Mouse (Mus musculus) thymus, adult 2 months (tissue): ENCODE data around the gene Gm20696. TPM values are rescaled to one million over a fixed set of nuclear protein-coding genes. Genes with fewer than 3 reads are reported as not detected.

Experiments used
- DNase-seq: peaks from one replicate; pipeline ENCODE4 v3.0.0; 2021
- H3K27ac ChIP-seq: fragments of 200-500 bp; 2 replicates; pipeline ENCODE4 v1.5.1; 2012; ENCODE audit warnings: low read length, control low read depth; ENCODE audit not compliant: control insufficient read depth, insufficient read depth
- H3K27me3 ChIP-seq: fragments of 200-500 bp; 2 replicates; pipeline ENCODE4 v1.6.1; 2012; ENCODE audit warnings: mild to moderate bottlenecking, low read length, moderate library complexity, mixed read lengths; ENCODE audit not compliant: control insufficient read depth, insufficient read depth
- H3K36me3 ChIP-seq: fragments of 200-500 bp; 2 replicates; pipeline ENCODE4 v1.6.1; 2012; ENCODE audit warnings: mild to moderate bottlenecking, low read length, moderate library complexity; ENCODE audit not compliant: control insufficient read depth, insufficient read depth
- H3K4me1 ChIP-seq: fragments of 200-500 bp; replicated peaks from 2 replicates; pipeline ENCODE4 v1.6.1; 2012; ENCODE audit warnings: low read length; ENCODE audit not compliant: control insufficient read depth, insufficient read depth
- H3K4me3 ChIP-seq: fragments of 200-500 bp; 2 replicates; pipeline ENCODE4 v1.5.1; 2012; ENCODE audit warnings: mild to moderate bottlenecking, low read length, control low read depth, moderate library complexity; ENCODE audit not compliant: control insufficient read depth, insufficient read depth
- CTCF ChIP-seq: fragments of 200-500 bp; IDR thresholded peaks from 2 replicates; pipeline ENCODE4 v1.5.1; 2012; ENCODE audit warnings: mild to moderate bottlenecking, control low read depth, low read length, moderate library complexity, borderline replicate concordance; ENCODE audit not compliant: control insufficient read depth, poor library complexity, insufficient read depth; ENCODE audit errors: extremely low read depth
- POLR2A ChIP-seq: fragments of 200-500 bp; IDR thresholded peaks from 2 replicates; pipeline ENCODE4 v1.6.1; 2012; ENCODE audit warnings: mild to moderate bottlenecking, low read length, control low read depth, moderate library complexity; ENCODE audit not compliant: control insufficient read depth, poor library complexity, insufficient read depth; ENCODE audit errors: extremely low read depth
- WGBS: fragments of 180-500 bp; shearing (Covaris S2); methylation state at CpG from one replicate; pipeline ENCODE4 v1.1.7; 2018; 5-methylcytosine and 5-hydroxymethylcytosine counted together
- polyA plus RNA-seq: library from polyadenylated mRNA; depleted of rRNA; stranded (reverse); fragments of >200 nt; gene quantifications from 2 replicates; pipeline ENCODE4 v1.2.3, GENCODE M21; 2012

The Gm20696 gene
- polyA plus RNA-seq, 1 experiment, result 3.3 TPM

- Histone ChIP-seq H3K36me3 (no peaks in the 10 kb centered on the region), H3K27ac (no peak overlapping the region), H3K27me3 (no peaks in the 10 kb centered on the region), H3K4me1 (peaks cover 5% of the 10 kb centered on the region; the same call in 1 of the 2 replicates), H3K4me3 (no peak overlapping the region)
- TF ChIP-seq CTCF (no peak), POLR2A (no peak)
- 74% methylated on average over 8 of the region's 8 CpGs for WGBS
- no peak for DNase-seq
Measured at GRCm38 (mm10) chr6:99600886-99601285, 65.7 kb downstream of the Gm20696 start.

- H3K4me3 ChIP-seq, result no peak overlapping the region
- 18% methylated on average over 10 of the region's 10 CpGs for WGBS
Measured at GRCm38 (mm10) chr6:99600168-99600793, 66.3 kb downstream of the Gm20696 start.

GRCm38 (mm10) chr6:99599651-99600050 is 66.9 kb downstream of the Gm20696 start:
- Histone ChIP-seq H3K27me3 (no peaks in the 10 kb centered on the region), H3K4me1 (peaks cover 5% of the 10 kb centered on the region; the same call in 1 of the 2 replicates), H3K27ac (no peak overlapping the region), H3K4me3 (no peak overlapping the region), H3K36me3 (no peaks in the 10 kb centered on the region)
- no peak for DNase-seq
- no peak for TF ChIP-seq POLR2A
- TF ChIP-seq CTCF, result no peak
- 83% methylated on average over 8 of the region's 8 CpGs for WGBS

More at GRCm38 (mm10) chr6:99600168-99600793, 66.3 kb downstream of the Gm20696 start:
- TF ChIP-seq POLR2A (no peak), CTCF (no peak)
- no peaks in the 10 kb centered on the region for H3K27me3 ChIP-seq
- peak; percentile 65 for DNase-seq
- H3K27ac ChIP-seq, result no peak overlapping the region
- peaks cover 5% of the 10 kb centered on the region; the same call in 1 of the 2 replicates for H3K4me1 ChIP-seq
- H3K36me3 ChIP-seq, result no peaks in the 10 kb centered on the region

GRCm38 (mm10) chr6:99599229-99599628 is 67.4 kb downstream of the Gm20696 start:
- no peaks in the 10 kb centered on the region for H3K36me3 ChIP-seq
- DNase-seq, result no peak
- H3K4me1 ChIP-seq, result peaks cover 5% of the 10 kb centered on the region; the same call in 1 of the 2 replicates
- no peaks in the 10 kb centered on the region for H3K27me3 ChIP-seq
- TF ChIP-seq POLR2A (no peak), CTCF (no peak)
- H3K27ac ChIP-seq, result no peak overlapping the region
- no peak overlapping the region for H3K4me3 ChIP-seq
- WGBS, result 89% methylated on average over 5 of the region's 5 CpGs

GRCm38 (mm10) chr6:99577040-99577439 is 89.6 kb downstream of the Gm20696 start:
- TF ChIP-seq CTCF (no peak), POLR2A (no peak)
- WGBS, result 56% methylated on average over 6 of the region's 6 CpGs
- Histone ChIP-seq H3K4me1 (0 out of 2 replicates have a peak, but pooled peaks cover 3% of the 10 kb centered on the region), H3K27ac (no peak overlapping the region), H3K36me3 (no peaks in the 10 kb centered on the region), H3K4me3 (no peak overlapping the region), H3K27me3 (no peaks in the 10 kb centered on the region)
- DNase-seq, result no peak

- TF ChIP-seq CTCF (no peak), POLR2A (no peak)
- no peak for DNase-seq
- no peak overlapping the region for H3K4me3 ChIP-seq
- 0 out of 2 replicates have a peak, but pooled peaks cover 3% of the 10 kb centered on the region for H3K4me1 ChIP-seq
- H3K36me3 ChIP-seq, result no peaks in the 10 kb centered on the region
- no peaks in the 10 kb centered on the region for H3K27me3 ChIP-seq
- no peak overlapping the region for H3K27ac ChIP-seq
- 90% methylated on average over 6 of the region's 6 CpGs for WGBS
Measured at GRCm38 (mm10) chr6:99575633-99576032, 91.0 kb downstream of the Gm20696 start.
